Mouse (Mus musculus) E14TG2a.4 (cell line): ENCODE measurements around the gene Epop.
"Not testable (repeated sequence)": the region's sequence is repeated elsewhere in the genome, so short reads cannot be mapped to it uniquely, and the experiment has no call there.

Source experiments
- H3K27me3 ChIP-seq: 2 replicates; pipeline ENCODE4 v1.6.1; 2014; ENCODE audit warnings: low read length, control low read depth; ENCODE audit not compliant: insufficient read depth
- H3K36me3 ChIP-seq: 2 replicates; pipeline ENCODE4 v1.6.1; 2014; ENCODE audit warnings: low read length, control low read depth; ENCODE audit not compliant: insufficient read depth
- H3K4me1 ChIP-seq: replicated peaks from 2 replicates; pipeline ENCODE4 v1.6.1; 2014; ENCODE audit warnings: low read depth, low read length, control low read depth
- H3K4me3 ChIP-seq: replicated peaks from 2 replicates; pipeline ENCODE4 v1.5.1; 2014; ENCODE audit warnings: mild to moderate bottlenecking, low read length
- H3K9me3 ChIP-seq: 2 replicates; pipeline ENCODE4 v1.6.1; 2014; ENCODE audit warnings: low read length, control low read depth
- CTCF ChIP-seq: conservative IDR thresholded peaks from 2 replicates; pipeline ENCODE4 v1.5.1; 2014; ENCODE audit warnings: low read length
- NANOG ChIP-seq: IDR thresholded peaks from 2 replicates; pipeline ENCODE4 v1.6.1; 2014; ENCODE audit warnings: borderline replicate concordance, low read length, mixed read lengths
- POU5F1 ChIP-seq: IDR thresholded peaks from 2 replicates; pipeline ENCODE4 v1.6.1; 2014; ENCODE audit warnings: low read length, borderline replicate concordance

Epop gene

DNA sequence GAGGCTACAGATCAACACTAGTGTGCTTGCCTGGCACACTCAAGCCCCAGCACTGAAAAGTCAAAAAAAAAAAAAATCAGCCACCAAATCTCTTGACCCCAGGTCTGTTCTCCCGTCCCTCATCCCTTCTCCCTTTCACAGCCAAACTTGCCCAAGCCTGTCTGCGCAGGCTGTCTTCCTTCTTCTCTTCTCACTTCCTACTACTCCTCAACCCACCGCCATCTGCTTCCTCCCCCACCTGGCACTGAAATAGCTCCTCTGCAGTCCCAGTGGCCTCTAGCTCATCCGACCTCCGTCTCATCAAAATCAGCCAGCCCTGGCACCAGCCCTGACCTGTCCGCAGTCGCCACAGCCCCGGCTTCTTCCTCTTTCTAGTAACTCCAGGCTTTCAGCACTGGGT lies 12.2 kb upstream of the Epop start:
- no peaks in the 10 kb centered on the region for H3K36me3 ChIP-seq
- H3K27me3 ChIP-seq: no peaks in the 10 kb centered on the region
- peaks cover 32% of the 10 kb centered on the region for H3K4me1 ChIP-seq
- peaks cover 5% of the 10 kb centered on the region; the same call in 1 of the 2 replicates for H3K9me3 ChIP-seq
- TF ChIP-seq NANOG (no peak), CTCF (no peak), POU5F1 (no peak)
- H3K4me3 ChIP-seq: no peak overlapping the region

DNA sequence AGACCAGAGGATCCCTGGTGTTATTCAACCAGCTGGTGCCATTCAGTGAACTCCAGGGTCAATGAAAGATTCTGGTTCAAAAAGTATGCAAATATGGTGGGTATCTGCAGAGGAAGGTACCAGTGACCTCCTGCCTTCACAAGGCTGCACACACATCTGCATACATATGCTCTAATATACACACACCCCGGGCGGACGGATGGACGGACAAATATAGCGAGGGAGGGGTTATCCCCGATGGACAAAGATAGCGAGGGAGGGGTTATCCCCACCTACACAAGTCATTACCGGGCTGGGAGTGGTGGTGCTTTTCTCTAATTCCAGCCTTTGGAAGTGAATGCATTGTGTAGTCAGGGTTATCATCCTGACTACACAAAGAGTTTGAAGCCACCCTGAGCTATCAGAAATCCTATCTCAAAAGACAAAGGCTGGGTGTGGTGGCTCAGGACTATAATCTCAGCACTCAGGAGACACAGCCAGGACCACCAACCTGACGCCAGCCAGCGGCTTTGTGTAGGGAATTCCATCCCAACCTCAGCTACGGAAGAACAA lies 6.0 kb upstream of the Epop start:
- peak; percentile 83 for TF ChIP-seq NANOG
- TF ChIP-seq POU5F1: no peak
- no peak for TF ChIP-seq CTCF
- Histone ChIP-seq H3K9me3 (no peaks in the 10 kb centered on the region), H3K4me3 (peak overlapping the region; percentile 37), H3K36me3 (no peaks in the 10 kb centered on the region), H3K27me3 (no peaks in the 10 kb centered on the region), H3K4me1 (peaks cover 62% of the 10 kb centered on the region)

DNA sequence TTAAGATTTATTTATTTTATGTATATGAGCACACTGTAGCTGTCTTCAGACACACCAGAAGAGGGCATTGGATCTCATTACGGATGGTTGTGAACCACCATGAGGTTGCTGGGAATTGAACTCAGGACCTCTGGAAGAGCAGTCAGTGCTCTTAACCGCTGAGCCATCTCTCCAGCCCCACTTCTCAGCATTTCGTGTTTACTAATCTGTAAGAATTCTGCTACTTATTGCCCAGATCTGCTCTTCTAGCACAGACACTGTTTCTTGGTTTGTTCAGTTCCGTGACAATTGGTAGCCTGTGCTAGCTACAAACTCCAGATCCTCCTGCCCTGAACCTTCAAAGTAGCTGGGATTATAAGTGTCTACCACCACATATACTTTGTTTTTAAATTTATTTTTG lies 2.9 kb upstream of the Epop start:
- H3K4me3 ChIP-seq, H3K36me3 ChIP-seq, H3K9me3 ChIP-seq, H3K27me3 ChIP-seq: not testable (repeated sequence)
- H3K4me1 ChIP-seq: peaks cover 69% of the 10 kb centered on the region

DNA sequence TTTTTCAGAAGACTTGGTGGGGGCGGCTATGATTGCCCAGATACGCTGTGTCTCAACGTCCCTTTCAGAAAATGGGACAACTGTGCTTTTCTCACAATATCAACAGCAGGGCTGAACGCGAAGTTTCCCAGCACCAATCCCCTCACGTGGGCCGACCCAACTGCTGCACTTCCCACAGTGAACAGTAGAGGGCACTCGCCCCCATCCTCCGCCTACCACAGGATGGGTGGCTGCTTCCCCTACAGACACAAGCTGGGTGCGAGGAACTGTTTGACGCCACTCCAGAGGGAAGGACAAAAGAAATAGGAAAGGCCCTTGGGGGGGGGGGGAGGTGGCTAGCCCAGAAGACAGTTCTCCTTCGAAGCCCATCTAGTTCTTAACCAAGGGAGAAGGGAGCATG lies 2.4 kb upstream of the Epop start:
- Histone ChIP-seq H3K27me3 (no peaks in the 10 kb centered on the region), H3K36me3 (peaks cover 12% of the 10 kb centered on the region), H3K4me1 (peaks cover 71% of the 10 kb centered on the region)

DNA sequence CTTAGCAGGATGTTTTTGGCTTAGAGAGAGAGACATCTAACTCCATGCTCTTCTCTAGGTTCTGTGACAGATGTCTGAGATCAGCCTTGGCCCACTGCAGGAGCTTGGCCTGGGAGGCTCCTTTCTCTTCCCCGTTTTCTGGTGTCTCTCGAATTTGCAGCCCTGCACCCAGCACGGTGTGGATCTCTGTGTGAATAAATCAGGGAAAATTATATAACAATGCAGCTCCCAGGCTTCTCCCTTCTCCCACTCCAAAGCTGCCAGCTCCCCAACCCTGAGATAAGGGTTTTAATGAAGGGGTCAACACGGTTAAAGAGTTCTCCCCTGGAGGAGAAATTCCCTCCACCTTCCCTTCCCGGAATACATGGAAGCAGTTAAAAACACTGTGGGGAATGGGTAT lies 2.0 kb upstream of the Epop start:
- Histone ChIP-seq H3K27me3 (no peaks in the 10 kb centered on the region), H3K4me3 (peak overlapping the region; percentile 93), H3K36me3 (peaks cover 12% of the 10 kb centered on the region), H3K4me1 (peaks cover 69% of the 10 kb centered on the region), H3K9me3 (no peaks in the 10 kb centered on the region)
- no peak for TF ChIP-seq CTCF

More for the DNA sequence above, 2.4 kb upstream of the Epop start:
- Histone ChIP-seq H3K9me3 (no peaks in the 10 kb centered on the region), H3K4me3 (peak overlapping the region; percentile 93; the same call in 1 of the 2 replicates)
- TF ChIP-seq CTCF: peak; percentile 99
- no peak for TF ChIP-seq POU5F1

DNA sequence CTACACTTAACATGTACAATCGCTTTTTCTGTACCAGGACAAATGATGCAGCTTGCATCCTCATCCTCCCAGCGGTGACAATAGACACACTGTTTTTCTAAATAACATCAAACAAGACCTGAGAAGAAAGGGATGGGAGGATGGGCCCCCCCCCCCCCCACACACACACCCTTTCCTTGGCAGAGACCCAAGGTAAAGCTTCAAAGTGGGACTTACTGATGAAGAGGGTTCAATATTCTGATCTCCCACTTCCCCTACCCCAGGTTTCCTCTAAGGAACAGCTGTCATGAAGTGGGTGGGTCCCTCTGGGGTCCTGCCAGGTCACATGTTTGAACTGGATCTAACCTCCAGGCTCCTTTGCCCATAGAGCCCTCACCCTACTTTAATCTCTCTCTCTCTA lies 1.5 kb upstream of the Epop start:
- H3K9me3 ChIP-seq: no peaks in the 10 kb centered on the region
- H3K27me3 ChIP-seq: no peaks in the 10 kb centered on the region
- no peak for TF ChIP-seq CTCF
- no peak for TF ChIP-seq NANOG
- no peak for TF ChIP-seq POU5F1
- peaks cover 69% of the 10 kb centered on the region for H3K4me1 ChIP-seq
- H3K36me3 ChIP-seq: peaks cover 12% of the 10 kb centered on the region
- peak overlapping the region; percentile 93 for H3K4me3 ChIP-seq

DNA sequence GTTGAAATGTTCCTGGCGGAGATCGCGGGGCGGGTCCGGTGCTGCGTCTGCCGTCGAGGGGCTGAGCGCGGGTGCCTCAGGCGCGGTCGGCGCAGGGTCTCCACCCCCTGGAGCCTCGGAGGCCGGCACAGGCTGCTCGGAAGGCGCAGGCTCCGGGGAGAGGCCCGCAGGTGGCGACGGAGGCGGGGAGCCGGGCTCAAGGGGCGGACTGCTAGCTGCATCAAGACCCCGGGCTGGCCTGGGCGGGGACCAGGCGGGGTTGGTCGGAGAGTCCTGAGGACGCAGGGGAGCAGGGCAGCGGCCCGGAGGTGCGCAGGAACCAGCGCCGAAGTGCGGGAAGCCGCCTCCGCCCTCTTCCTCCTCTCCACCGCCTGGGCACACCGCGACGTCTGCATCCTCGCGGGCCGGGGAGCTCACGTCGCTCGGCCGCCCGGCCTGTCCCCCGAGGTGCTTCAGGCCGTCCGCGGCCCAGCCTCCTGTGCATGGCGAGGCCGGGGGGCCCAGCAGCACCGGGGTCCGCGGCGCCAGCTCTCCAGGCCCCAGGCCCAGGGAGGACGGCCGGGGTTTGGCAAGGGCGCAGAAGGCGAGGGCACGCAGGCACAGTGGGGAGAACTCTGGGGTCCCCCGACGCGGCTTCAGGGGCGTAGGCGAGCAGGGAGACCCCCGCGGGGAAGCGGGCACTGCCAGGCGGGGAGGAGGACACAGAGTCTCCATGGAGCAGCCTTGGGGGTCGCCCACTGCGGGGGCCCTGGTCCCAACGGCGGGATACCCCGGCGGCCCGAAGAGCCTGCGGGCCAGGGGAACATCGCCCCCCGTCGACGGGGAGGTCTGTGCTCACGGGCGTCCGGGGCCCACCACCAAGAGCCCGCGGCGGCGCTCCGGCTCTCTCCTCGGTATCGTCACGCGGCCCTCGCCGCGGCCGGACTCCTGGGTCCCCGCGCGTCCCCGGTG lies 659 bp downstream of the Epop start:
- H3K4me1 ChIP-seq: peaks cover 70% of the 10 kb centered on the region
- peak overlapping the region; percentile 93 for H3K4me3 ChIP-seq
- no peaks in the 10 kb centered on the region for H3K9me3 ChIP-seq
- peaks cover 16% of the 10 kb centered on the region for H3K36me3 ChIP-seq
- H3K27me3 ChIP-seq: no peaks in the 10 kb centered on the region
- no peak for TF ChIP-seq NANOG
- TF ChIP-seq POU5F1: no peak

DNA sequence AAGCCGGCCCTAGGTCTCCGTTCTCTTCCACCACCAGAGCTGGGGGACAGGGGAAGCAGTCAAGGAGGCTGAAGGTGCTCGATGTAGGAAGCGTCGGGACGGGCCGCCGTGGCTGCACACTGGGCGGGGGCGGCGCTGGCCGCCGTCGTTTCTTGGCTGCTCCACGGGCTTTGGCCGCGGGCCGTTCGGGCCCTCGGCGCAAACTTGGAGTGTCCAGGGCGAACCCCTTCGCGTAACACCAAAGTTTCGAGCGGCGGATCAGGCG lies 1.3 kb downstream of the Epop start:
- H3K4me3 ChIP-seq: peak overlapping the region; percentile 93
- H3K36me3 ChIP-seq: peaks cover 22% of the 10 kb centered on the region
- TF ChIP-seq CTCF: no peak
- no peak for TF ChIP-seq NANOG
- H3K4me1 ChIP-seq: peaks cover 72% of the 10 kb centered on the region
- H3K27me3 ChIP-seq: no peaks in the 10 kb centered on the region
- H3K9me3 ChIP-seq: no peaks in the 10 kb centered on the region
